Mouse (Mus musculus) forebrain, embryonic 13.5 days (tissue): ENCODE results near the gene Cabp2. TPM values are rescaled to one million over a fixed set of nuclear protein-coding genes. Genes with fewer than 3 reads are reported as not detected.

Source experiments
- ATAC-seq: fragments of 200-750 bp; cut with Nextera tagmentation; 2 replicates; pipeline ENCODE4 v1.8.0; 2017
- H3K27ac ChIP-seq: fragments of 300-500 bp; sonication (generic); 2 replicates; pipeline ENCODE4 v1.5.1; 2015; ENCODE audit warnings: inconsistent platforms, mild to moderate bottlenecking, moderate library complexity
- H3K27me3 ChIP-seq: fragments of 300-500 bp; sonication (generic); 2 replicates; pipeline ENCODE4 v1.6.1; 2015; ENCODE audit warnings: mild to moderate bottlenecking, inconsistent platforms
- H3K36me3 ChIP-seq: fragments of 300-500 bp; sonication (generic); 2 replicates; pipeline ENCODE4 v1.6.1; 2015; ENCODE audit warnings: mild to moderate bottlenecking, inconsistent platforms; ENCODE audit not compliant: poor library complexity, severe bottlenecking
- H3K4me1 ChIP-seq: fragments of 300-500 bp; sonication (generic); 2 replicates; pipeline ENCODE4 v1.6.1; 2015; ENCODE audit warnings: inconsistent platforms
- H3K4me2 ChIP-seq: fragments of 300-500 bp; sonication (generic); 2 replicates; pipeline ENCODE4 v1.6.1; 2015; ENCODE audit warnings: inconsistent platforms, mild to moderate bottlenecking, moderate library complexity
- H3K4me3 ChIP-seq: fragments of 300-500 bp; sonication (generic); 2 replicates; pipeline ENCODE4 v1.5.1; 2015; ENCODE audit warnings: mild to moderate bottlenecking, inconsistent platforms
- H3K9ac ChIP-seq: fragments of 300-500 bp; sonication (generic); 2 replicates; pipeline ENCODE4 v1.6.1; 2015; ENCODE audit warnings: mild to moderate bottlenecking, inconsistent platforms
- H3K9me3 ChIP-seq: fragments of 300-500 bp; sonication (generic); replicated peaks from 2 replicates; pipeline ENCODE4 v1.6.1; 2016; ENCODE audit warnings: inconsistent platforms
- WGBS: fragments of 180-500 bp; shearing (Covaris S2); methylation state at CpG from one replicate; pipeline ENCODE4 v1.1.7; 2015; 5-methylcytosine and 5-hydroxymethylcytosine counted together
- polyA plus RNA-seq: library from polyadenylated mRNA; unstranded; fragments of >200 nt; fragmentation: Nextera tagmentation; extraction: Ambion mirVana; gene quantifications from 2 replicates; pipeline ENCODE4 v1.2.1, GENCODE M21; 2015

Cabp2 gene
- polyA plus RNA-seq, 1 experiment from 2014 or later = not detected

DNA sequence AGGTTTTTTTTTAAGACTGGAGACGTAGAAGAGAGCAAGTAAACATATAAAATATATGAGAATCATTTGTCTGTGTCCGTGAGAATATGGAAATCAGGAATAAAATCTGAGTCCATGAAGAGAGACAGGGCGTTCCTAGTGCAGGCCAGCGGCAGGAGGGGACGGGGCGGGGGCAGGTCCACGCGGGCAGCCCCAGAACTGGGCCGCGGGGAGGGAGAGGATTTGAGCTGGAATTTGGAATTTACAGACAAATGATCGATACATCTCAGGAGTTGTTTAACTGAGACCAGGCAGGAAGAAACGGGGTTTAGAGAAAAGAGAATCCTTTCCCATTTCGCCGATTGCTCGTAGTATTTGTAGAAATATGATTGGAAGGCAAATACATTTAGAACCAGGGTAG is 11.1 kb upstream of the Cabp2 start:
- 74% methylated on average over 15 of the region's 15 CpGs for WGBS
- no peaks in the 10 kb centered on the region for H3K4me1 ChIP-seq
- H3K36me3 ChIP-seq = no peaks in the 10 kb centered on the region
- H3K9ac ChIP-seq = no peak overlapping the region
- H3K9me3 ChIP-seq = no peaks in the 10 kb centered on the region
- no peak overlapping the region for H3K27ac ChIP-seq
- no peak for ATAC-seq
- H3K4me2 ChIP-seq = no peak overlapping the region
- H3K4me3 ChIP-seq = no peak overlapping the region
- no peaks in the 10 kb centered on the region for H3K27me3 ChIP-seq

DNA sequence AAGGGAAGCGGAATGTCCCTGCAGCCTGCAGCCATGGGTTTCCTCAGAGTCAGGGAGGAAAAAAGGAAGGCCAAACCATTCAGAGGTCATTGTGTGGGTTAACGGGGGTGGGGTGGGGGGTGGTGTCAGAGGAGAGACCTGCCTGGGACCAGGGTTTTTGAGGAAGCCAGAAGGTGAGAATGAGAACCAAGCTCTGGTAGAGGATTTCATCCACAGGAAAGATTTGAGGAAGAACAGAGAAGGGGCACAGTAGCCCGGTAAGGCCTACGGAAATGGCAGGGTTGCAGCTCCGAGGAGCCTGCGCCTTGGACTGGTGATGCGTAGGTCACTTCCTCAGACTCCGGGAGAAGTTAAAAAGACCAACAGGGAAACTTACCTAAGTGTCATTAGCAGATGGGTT is 10.6 kb upstream of the Cabp2 start:
- H3K9me3 ChIP-seq = no peaks in the 10 kb centered on the region
- no peak overlapping the region for H3K4me3 ChIP-seq
- no peak overlapping the region for H3K27ac ChIP-seq
- H3K4me1 ChIP-seq = no peaks in the 10 kb centered on the region
- 83% methylated on average over 8 of the region's 8 CpGs for WGBS
- no peaks in the 10 kb centered on the region for H3K36me3 ChIP-seq
- no peak overlapping the region for H3K9ac ChIP-seq
- no peak for ATAC-seq
- no peak overlapping the region for H3K4me2 ChIP-seq
- H3K27me3 ChIP-seq = no peaks in the 10 kb centered on the region

DNA sequence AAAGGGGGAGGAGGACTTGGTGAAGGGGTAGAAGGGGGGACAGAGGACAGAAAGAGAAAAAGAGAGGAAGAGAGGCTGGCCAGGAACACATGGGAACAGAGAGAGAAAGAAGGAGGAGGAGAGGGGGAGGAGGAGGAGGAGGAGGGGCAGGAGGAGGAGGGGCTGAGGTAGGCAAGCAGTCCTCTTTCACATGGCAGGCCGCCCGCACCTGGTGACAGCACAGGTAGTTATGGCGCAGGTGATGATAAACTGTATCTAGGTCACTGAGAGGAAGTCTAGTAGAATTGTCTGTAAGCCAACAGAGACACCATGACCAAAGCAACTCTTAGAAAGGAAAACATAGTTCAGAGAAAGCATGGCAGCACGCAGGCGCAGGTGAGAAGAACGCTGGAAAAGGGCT is 10.0 kb upstream of the Cabp2 start:
- Histone ChIP-seq H3K27ac (no peak overlapping the region), H3K4me1 (no peaks in the 10 kb centered on the region), H3K4me3 (no peak overlapping the region), H3K36me3 (no peaks in the 10 kb centered on the region), H3K9ac (no peak overlapping the region), H3K27me3 (no peaks in the 10 kb centered on the region), H3K9me3 (no peaks in the 10 kb centered on the region), H3K4me2 (no peak overlapping the region)
- no peak for ATAC-seq
- 88% methylated on average over 6 of the region's 6 CpGs for WGBS

DNA sequence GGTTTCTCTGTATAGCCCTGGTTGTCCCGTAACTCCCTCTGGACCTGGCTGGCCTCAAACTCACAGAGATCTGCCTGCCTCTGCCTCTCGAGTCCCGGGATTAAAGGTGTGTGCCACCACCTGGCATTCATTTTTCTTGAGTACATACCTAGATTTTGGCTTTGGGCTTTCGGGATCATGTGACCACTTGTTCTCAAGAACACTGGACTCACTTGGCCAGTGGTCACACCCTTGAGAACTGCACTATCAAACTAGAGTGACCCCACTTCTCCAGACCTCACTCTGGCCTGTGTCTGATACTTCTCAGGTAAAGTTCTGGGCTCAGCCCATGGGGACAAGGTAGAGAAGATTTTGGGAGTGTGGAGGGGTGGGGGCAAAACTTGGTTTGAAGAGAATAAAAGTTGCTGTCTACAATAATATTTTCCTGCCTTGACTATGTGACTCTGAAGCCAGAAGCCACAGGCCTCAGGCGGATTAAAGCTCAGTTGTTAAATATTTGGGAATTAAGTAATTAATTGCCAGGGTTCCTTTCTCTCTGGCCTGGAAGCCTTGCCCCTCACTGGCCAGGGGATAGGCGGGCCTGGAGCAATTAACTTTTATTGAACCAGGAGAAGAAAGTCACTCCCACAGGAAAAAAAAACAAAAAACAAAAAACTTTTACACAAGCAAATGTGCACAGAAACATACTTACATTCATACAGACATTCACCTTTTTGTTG is 8.5 kb upstream of the Cabp2 start:
- H3K27me3 ChIP-seq = no peaks in the 10 kb centered on the region
- no peaks in the 10 kb centered on the region for H3K4me1 ChIP-seq
- H3K4me3 ChIP-seq = no peak overlapping the region
- 81% methylated on average over 6 of the region's 6 CpGs for WGBS
- ATAC-seq = no peak
- H3K9ac ChIP-seq = no peak overlapping the region
- no peak overlapping the region for H3K4me2 ChIP-seq
- H3K9me3 ChIP-seq = no peaks in the 10 kb centered on the region
- H3K27ac ChIP-seq = no peak overlapping the region
- no peaks in the 10 kb centered on the region for H3K36me3 ChIP-seq

DNA sequence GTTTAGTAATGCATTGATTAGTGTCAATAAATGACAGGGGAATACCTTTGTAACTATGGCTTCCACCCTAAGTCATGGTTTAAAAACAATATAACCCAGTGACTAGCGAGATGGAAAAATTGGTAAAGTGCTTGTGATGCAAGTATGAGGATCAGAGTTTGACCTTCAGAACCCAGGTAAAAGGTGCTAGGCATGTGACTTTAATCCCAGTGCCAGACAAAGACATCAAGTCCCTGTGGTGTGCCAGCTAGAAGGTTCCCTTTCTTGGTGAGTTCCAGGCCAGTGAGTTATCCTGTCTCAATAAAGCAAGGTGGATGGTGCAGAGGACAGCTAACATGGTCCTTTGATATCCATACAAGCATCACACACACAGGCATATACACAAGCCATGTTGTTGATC is 5.8 kb upstream of the Cabp2 start:
- no peak for ATAC-seq
- no peak overlapping the region for H3K9ac ChIP-seq
- no peak overlapping the region for H3K4me2 ChIP-seq
- H3K36me3 ChIP-seq = no peaks in the 10 kb centered on the region
- no peaks in the 10 kb centered on the region for H3K27me3 ChIP-seq
- H3K4me1 ChIP-seq = no peaks in the 10 kb centered on the region
- no peak overlapping the region for H3K4me3 ChIP-seq
- 79% methylated on average over 1 of the region's 1 CpGs for WGBS
- no peak overlapping the region for H3K27ac ChIP-seq
- no peaks in the 10 kb centered on the region for H3K9me3 ChIP-seq

DNA sequence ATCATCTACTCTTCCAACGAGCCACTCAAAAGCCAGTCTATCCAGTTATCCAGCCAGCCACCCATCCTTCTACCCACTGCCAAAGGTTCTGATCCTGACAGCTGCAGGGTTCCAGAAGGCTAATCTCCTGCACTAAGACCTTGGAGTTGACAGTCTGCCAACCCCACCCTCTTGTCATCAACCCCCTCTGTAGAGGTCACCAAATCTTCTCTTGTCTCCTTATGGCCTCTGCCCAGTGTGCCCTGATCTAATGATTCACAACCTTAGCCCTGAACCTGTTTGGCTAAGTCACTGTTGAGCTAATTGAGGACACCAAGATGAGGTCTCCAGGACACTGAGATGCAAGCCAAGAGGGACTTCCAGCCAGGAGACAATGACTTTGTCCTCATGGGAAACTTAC is 1.8 kb upstream of the Cabp2 start:
- H3K9ac ChIP-seq = no peak overlapping the region
- no peaks in the 10 kb centered on the region for H3K4me1 ChIP-seq
- no peak overlapping the region for H3K4me3 ChIP-seq
- H3K4me2 ChIP-seq = no peak overlapping the region
- H3K9me3 ChIP-seq = no peaks in the 10 kb centered on the region
- ATAC-seq = no peak
- 0 out of 2 replicates have a peak, but pooled peaks cover 7% of the 10 kb centered on the region for H3K27me3 ChIP-seq
- H3K27ac ChIP-seq = no peak overlapping the region
- 91% methylated on average over 1 of the region's 1 CpGs for WGBS
- no peaks in the 10 kb centered on the region for H3K36me3 ChIP-seq

DNA sequence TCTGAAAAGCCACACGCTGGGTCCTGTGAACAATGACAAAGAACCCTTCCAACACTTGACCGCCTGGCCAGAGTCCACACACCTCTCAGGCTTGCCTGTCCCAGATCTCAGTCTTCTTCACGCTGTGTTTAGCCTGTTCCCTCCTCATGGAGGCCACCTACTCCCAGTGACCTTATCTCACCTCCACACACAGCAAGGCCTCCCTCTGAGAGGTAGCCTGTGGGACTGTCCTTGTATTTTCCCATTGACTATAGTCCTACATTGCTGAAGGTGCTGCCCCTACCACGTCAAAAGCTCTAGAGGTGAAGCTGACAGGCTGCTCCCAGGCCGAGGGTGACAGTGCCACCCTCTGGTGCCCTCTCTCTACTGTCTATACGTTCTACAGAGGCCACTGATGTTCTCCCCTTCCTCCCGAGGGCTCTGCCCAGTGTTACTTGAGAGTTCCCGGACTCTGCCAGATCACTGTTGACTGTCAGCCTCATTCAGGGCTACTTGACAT is 818 bp upstream of the Cabp2 start:
- ATAC-seq = no peak
- no peaks in the 10 kb centered on the region for H3K36me3 ChIP-seq
- no peak overlapping the region for H3K9ac ChIP-seq
- H3K4me1 ChIP-seq = no peaks in the 10 kb centered on the region
- H3K4me3 ChIP-seq = no peak overlapping the region
- H3K27me3 ChIP-seq = 0 out of 2 replicates have a peak, but pooled peaks cover 7% of the 10 kb centered on the region
- no peaks in the 10 kb centered on the region for H3K9me3 ChIP-seq
- 69% methylated on average over 8 of the region's 8 CpGs for WGBS
- H3K4me2 ChIP-seq = no peak overlapping the region
- H3K27ac ChIP-seq = no peak overlapping the region

DNA sequence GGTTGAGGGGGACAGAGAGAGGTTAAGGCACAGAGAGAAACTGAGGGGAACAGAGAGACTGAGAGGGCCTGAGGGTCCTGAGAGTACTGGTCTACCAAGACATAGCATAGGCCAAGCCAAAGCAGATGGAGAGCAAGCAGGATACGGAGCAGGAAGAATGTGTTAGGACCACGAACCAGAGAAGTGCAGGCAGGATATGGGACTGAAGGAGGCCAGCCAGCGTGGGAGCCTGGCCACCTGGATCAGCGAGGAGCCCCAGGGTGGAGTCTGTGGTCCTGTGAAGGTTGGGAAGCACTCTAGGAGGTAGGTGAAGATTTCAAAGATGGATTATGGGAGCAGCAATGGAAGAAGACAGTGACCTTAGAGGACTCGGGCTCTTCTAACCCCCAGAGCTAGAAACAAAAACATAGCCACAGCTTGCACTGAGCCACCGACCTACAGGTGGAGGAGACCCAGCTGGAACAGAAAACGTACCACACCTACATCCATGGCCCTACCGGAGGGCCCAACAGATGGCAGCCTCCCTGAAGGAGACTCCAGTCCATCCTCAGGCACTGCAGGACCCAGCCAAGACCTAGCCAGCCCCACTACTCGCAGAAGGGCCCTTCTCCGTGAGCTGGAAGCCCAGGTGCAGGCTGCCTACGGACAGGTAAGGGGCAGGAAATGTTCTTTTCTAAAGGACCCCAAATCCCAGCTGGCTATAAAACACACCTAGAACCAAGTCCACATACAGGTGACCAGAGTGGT is 1.0 kb downstream of the Cabp2 start:
- Histone ChIP-seq H3K27me3 (0 out of 2 replicates have a peak, but pooled peaks cover 7% of the 10 kb centered on the region), H3K27ac (no peak overlapping the region), H3K9ac (no peak overlapping the region), H3K4me3 (no peak overlapping the region), H3K4me2 (no peak overlapping the region), H3K4me1 (no peaks in the 10 kb centered on the region), H3K9me3 (no peaks in the 10 kb centered on the region), H3K36me3 (no peaks in the 10 kb centered on the region)
- 84% methylated on average over 11 of the region's 11 CpGs for WGBS
- no peak for ATAC-seq

DNA sequence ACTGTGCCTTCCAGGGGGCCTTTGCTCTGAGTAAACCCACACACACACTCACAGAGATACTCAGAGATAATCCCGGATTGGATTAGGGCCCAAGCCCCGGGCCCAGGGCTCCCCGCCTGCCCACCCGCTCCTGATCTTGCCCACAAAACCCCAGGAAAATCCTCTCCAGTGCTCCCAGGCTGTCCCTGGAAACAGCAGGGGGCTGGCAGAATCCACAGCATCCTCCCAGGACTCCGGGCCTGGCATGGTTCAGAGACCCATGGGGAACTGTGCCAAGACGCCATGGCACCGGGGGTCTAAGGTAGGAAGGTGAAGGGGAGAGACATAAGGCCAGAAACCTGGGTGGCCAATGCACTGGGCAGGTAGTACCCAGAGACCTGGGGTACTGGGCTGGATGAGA is 1.9 kb downstream of the Cabp2 start:
- Histone ChIP-seq H3K9me3 (no peaks in the 10 kb centered on the region), H3K36me3 (no peaks in the 10 kb centered on the region), H3K4me3 (no peak overlapping the region), H3K4me2 (no peak overlapping the region), H3K27ac (no peak overlapping the region), H3K4me1 (no peaks in the 10 kb centered on the region), H3K9ac (no peak overlapping the region), H3K27me3 (0 out of 2 replicates have a peak, but pooled peaks cover 7% of the 10 kb centered on the region)
- 76% methylated on average over 7 of the region's 7 CpGs for WGBS
- no peak for ATAC-seq

DNA sequence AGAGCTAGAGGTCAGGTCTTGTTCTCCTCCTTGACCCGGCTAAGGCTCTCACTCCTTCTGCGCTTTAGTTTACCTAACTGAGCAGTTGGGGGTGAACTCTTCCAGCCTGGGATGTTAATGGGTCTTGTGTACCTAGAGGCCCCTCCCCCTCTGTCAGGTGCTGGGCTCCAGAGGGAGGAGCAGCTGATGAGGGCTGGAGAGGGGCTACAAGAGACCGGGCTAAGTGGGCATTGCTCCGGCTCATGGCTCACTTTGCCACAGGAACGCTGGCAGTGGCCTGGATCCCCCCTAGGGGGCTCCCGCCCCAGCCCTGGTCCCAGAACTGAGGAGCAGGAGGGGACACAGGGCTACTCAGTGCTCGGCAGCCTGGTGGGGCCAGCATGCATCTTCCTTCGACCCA is 2.4 kb downstream of the Cabp2 start:
- Histone ChIP-seq H3K4me1 (no peaks in the 10 kb centered on the region), H3K9me3 (no peaks in the 10 kb centered on the region), H3K4me3 (no peak overlapping the region), H3K9ac (no peak overlapping the region), H3K4me2 (no peak overlapping the region), H3K27ac (no peak overlapping the region), H3K27me3 (0 out of 2 replicates have a peak, but pooled peaks cover 7% of the 10 kb centered on the region), H3K36me3 (no peaks in the 10 kb centered on the region)
- no peak for ATAC-seq
- 37% methylated on average over 8 of the region's 8 CpGs for WGBS

DNA sequence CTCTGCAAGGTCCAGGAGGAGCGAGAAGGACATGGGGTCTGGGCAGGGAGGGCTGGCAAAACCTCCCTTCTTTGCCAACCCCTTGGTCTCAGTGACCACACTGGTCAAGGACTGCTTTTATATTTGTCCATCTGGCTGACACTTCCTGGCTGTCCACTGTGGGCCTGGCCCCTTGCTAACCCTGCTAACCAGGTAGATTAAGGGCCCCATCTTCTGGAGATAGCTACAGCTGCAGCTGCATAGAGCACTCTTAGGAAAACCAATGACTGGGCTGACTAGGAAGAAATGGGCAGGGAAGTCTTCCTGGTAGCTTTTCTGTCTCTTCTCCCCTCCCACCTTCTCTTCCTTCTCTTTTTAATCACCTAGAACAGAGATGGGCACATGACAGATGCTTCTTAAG is 3.6 kb downstream of the Cabp2 start:
- H3K27ac ChIP-seq = no peak overlapping the region
- H3K36me3 ChIP-seq = no peaks in the 10 kb centered on the region
- no peak overlapping the region for H3K4me2 ChIP-seq
- WGBS = 100% methylated on average over 1 of the region's 1 CpGs
- H3K9me3 ChIP-seq = no peaks in the 10 kb centered on the region
- H3K4me1 ChIP-seq = peaks cover 6% of the 10 kb centered on the region
- no peak for ATAC-seq
- H3K27me3 ChIP-seq = 0 out of 2 replicates have a peak, but pooled peaks cover 7% of the 10 kb centered on the region
- H3K4me3 ChIP-seq = no peak overlapping the region
- H3K9ac ChIP-seq = no peak overlapping the region

DNA sequence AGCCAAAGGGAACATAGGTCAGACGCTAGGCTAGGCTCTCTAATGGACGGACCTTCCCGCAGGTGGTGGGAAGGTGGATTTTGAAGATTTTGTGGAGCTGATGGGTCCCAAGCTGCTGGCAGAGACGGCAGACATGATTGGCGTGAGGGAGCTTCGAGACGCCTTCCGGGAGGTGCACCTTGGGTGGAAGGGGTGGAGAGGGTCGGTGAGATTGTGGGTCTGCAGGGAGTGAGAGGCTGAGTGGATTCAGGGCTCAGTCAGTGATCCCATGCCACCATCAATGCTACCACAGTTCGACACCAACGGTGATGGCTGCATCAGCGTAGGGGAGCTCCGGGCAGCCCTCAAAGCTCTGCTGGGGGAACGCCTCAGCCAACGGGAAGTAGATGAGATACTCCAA is 4.8 kb downstream of the Cabp2 start:
- Histone ChIP-seq H3K27ac (no peak overlapping the region), H3K9ac (no peak overlapping the region), H3K4me3 (no peak overlapping the region), H3K4me2 (no peak overlapping the region), H3K4me1 (peaks cover 6% of the 10 kb centered on the region), H3K9me3 (no peaks in the 10 kb centered on the region), H3K27me3 (0 out of 2 replicates have a peak, but pooled peaks cover 7% of the 10 kb centered on the region), H3K36me3 (no peaks in the 10 kb centered on the region)
- ATAC-seq = no peak
- 93% methylated on average over 15 of the region's 15 CpGs for WGBS
